Mouse (Mus musculus) activated CD4-positive, CD25-positive, alpha-beta regulatory T cell, adult 4 months (primary cell): ENCODE data around the gene Asic1. TPM values are rescaled to one million over a fixed set of nuclear protein-coding genes. Genes with fewer than 3 reads are reported as not detected.
"Not testable (repeated sequence)": the region's sequence is repeated elsewhere in the genome, so short reads cannot be mapped to it uniquely, and the experiment has no call there.

Experiments used
- ATAC-seq: one replicate; pipeline ENCODE4 v1.8.0; 2017
- polyA plus RNA-seq, 2 experiments: library from polyadenylated mRNA; unstranded; fragments of 100-300 nt; shearing (Covaris generic); gene quantifications; one replicate each; pipeline ENCODE4 v1.2.1; 2017

Asic1 gene
- polyA plus RNA-seq, 2 experiments from 2014 or later = 0.22 to 0.32 TPM

DNA sequence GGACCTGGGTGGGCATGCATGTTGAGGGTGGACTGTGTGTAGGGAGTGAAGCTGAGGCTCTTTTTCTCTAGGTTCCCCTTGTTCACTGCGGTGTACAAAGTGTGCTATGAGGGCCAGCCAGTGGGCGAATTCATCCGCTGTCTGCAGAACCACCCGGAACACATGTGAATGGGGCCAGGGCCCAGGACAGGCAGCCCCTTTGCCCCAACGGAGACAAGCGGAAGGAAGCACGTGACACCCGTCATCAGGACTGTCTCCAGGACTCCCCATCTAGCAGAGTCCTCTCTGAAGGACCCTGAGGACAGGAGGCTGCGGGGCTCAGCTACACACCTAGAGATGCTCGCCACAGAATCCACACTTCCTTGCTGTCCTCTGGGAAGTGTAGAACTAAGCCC is 52.9 kb downstream of the Asic1 start:
- no peak for ATAC-seq

DNA sequence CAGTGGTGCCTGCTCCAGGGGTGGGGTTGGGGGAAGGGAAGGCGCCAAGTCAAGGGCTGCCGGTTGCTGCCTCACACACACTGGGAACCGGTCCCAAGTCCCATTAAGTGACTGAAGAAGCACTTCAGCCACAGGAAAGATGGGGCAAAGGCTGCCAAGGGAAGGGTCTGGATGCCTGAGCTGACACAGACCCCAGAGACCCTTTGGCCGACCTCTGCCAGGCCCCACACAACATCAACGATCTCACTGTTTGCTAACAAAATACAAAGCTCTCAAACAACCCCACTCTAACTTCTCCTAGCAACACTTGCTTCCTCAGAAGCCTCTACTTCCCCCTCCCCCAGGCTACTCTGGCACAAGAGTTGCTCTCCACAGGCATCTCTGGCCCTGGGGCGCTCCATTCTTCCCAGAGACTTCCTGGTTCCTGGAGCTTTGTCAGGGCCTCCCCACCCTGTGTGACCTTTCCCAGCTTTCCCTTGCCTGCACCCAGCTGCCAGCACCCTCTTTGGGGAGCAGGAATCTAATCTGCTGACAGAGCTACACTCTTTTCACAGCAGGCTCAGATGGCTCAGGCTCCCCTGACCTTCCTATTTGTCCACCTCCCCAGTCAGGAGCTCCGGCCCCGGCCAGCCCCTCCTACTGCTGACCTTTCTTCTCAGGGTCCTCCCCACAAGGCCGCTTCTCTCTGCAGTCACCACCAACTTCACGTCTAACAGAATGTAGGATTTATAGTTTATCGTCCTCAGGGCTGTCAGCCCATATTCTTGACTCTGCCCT is 53.5 kb downstream of the Asic1 start:
- no peak for ATAC-seq

DNA sequence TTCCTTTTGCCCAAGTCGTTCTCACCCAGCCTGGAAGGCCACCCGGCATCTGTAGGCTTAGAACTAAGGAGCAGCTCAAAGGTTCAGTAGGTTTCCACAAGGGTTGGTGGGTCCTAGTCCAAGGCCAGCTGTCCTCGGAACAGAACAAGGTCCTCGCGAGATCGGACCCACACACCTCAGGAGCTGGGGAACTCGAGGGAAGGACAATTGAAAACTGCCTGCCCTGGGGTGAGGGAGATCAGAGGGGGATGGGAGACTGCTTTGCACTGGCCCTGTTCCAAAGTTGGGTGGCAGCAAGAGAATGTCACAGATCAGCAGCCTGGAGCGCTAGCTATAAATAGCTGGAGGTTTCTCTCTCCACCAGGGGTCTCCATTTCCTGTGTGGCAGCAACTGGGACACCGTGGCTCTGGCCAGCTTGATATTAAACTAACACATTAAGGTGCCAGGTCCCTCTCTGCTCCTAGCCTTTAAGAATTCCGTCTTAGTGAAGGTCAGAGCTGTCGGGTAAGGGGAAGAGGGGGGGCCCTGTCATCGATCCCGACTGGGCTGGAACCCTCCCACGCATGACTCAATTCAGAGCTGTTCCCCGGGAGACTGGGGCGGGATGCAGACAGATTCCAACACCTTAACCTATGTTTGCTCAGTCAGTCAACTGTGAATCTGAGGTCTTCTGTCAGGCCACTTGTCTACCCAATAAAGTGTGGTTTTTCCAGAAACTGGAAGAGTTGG is 54.3 kb downstream of the Asic1 start:
- no peak for ATAC-seq

DNA sequence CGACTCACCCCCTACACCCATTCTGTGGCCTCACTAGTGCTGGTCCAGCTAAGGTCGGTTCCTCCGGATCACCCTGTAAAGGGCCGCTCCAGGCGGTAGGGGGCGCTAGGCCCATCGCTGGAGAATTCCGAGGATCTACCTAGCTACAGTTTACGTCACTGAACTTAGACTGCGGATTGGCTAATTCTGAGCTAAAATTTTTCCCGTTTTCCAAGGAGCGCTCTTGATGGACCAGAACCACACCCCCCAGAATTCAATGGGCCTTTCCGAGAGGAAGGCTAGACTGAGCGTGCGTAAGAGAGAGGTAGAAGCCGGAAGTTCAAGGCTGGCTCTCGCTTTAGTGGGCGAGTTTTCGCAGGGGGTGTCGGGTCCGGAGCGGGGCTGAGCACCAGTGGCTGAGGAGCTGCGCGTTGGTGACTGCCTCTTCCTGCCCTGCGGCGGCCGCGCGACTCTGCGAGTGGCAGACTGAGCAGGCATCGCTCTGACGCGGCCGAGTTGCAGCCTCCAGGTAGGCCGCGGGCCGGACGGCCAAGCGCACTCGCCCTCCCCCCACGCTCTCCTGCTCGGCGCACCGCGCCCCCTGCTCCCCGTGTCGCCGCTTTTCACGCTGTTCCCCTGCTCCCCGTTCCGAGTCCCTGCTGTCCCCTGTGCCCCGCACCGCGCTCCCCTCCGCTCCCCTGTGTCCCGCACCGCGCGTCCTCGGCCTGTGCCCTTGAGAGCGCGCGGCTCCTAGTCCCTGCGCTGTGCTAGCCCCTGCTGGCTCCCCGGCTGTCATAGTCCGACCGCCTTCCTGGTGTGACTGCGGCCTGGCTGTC is 55.4 kb downstream of the Asic1 start, which contains the start of gene Cox14:
TSS of gene Cox14 (plus strand) at position 278 of the 815 bp plus-strand sequence.
- ATAC-seq = peak; percentile 89

DNA sequence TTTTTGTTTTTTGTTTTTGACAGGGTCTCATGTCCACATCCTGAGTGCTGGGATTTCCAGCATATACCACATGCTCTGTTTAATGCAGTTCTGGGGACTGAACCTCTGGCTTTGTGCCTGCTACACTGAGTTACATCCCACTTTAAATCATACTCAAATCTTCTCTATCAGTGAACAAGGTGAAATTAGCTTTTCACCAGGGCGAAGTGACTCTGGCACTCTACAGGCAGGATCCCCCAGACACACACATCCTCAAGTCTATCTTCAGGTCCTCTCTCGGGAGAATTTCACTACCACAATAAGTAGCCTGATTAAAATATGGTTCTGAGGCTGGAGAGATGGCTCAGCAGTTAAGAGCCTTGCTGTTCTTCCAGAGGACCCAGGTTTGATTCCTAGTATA is 56.4 kb downstream of the Asic1 start:
- ATAC-seq = no peak

DNA sequence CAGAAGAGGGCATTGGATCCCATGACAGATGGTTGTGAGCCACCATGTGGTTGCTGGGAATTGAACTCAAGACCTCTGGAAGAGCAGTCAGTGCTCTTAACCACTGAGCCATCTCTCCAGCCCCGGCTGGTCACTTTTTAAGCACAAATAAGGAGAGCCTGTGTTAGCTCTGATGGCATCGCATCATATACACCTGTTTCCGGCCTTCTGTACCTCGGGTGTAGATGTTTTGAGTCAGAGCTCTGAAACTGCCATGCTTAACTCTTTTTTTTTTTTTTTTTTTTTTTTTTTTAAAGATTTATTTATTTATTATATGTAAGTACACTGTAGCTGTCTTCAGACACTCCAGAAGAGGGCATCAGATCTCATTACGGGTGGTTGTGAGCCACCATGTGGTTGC is 56.9 kb downstream of the Asic1 start:
- not testable (repeated sequence) for ATAC-seq

DNA sequence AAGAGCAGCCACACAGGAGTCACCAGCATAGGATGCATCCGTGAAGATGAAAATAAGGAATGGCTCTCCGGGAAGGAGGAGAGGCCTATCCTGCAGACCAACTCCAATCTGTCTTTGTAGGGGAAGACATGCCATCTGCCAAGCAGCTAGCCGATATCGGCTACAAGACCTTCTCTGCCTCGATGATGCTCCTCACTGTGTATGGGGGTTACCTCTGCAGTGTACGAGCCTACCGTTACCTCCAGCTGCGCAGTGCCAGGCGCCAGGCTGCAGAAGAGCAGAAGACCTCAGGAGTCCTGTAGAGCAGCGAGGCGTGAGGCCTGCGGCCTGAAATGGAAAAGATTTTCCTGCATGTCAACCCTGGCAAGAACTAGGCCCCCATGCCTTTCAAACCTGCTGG is 57.4 kb downstream of the Asic1 start:
- no peak for ATAC-seq

DNA sequence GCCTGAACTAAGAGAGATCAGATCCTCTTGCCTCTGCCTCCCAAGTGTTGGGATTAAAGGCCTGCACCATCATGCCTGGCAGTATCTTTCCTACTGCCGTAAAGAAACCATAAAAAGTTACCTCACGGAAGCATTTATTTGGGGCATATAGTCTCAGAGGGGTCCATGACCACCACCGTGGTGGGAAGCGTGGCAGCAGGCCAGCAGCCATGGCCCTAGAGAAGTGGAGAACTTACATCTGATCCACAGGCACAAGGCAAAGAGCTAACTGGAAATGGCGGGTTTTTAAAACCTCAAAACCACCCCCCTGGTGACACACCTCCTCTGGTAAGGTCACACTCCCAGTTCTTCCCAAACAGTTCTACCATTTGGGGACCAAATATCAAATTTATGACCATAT is 58.0 kb downstream of the Asic1 start:
- ATAC-seq = no peak

DNA sequence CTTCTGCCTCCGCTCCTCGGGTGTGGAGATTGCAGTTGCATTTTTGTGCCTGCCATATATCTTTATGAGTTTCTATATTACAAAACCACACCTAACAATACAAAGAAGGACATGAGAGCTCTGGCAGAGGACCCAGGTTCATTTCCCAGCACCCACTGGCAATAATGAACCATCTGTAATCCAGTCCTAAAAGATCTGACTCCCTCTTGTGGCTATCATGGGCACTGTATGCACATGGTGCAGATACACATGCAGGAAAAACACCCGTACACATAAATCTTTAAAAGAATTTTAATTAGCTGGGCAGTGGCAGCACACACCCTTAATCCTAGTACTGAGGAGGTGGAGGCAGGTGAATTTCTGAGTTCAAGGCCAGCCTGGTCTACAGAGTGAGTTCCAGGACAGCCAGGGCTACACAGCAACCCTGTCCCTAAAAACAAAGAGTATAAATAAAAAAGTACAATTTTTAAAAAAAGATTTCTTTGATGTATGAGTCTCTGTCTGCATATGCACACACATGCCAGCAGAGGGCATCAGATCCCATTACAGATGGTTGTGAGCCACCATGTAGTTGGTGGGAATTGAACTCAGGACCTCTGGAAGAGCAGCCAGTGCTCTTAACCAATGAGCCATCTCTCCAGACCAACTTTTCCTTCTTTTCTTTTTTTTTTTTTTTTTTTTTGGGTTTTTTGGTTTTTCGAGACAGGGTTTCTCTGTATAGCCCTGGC is 59.1 kb downstream of the Asic1 start:
- no peak for ATAC-seq

DNA sequence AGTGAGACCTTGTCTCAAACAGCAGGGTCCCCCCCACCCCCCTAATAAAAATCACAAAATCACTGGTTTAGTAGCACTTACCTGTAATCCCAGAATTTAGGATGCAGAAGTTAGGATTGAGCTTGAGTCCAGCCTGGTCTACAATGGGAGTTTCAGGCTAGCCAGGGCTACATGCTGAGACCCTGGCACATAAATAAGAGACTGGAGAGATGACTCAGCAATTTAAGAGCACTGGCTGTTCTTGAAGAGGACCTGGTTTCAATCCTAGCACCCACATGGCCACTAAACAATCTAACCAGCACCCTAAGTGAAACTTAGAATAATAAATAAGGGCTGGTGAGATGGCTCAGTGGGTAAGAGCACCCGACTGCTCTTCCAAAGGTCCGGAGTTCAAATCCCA is 61.0 kb downstream of the Asic1 start:
- ATAC-seq = no peak

DNA sequence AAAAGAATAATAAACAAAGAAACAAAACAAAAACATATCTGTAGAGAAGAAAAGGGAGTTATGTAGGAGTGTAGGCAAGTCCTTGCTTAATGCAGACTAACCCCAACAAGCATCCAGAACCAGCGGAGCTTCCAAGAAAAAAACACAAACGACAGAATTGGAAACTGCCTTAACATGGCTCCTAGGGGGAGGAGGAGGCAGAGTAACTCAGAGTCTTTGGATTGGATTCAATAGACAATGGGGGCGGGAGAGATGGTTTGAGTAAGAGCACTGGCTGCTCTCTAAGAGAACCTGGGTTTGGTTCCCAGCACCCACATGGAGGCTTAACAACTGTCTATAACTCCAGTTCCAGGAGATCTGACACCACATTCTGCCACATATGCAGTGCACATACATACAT is 61.5 kb downstream of the Asic1 start:
- no peak for ATAC-seq

DNA sequence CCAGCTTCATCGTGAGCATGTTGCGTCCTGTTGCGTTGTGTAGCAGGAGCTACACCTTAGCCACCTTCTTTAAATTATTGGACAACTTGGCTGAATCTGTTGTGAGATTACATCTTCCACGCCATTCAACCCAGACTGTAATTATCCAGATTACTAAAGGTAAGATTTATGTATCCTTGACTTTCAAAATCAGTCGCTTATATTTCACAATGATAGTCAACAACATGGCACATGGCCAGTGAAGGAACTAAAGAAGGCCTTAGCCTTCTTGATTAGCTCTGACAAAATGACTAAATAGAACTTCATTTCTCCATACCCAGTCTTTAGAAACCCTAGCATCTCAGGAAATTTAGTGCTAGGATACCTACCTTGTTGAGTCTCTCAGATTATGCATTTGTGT is 63.0 kb downstream of the Asic1 start:
- ATAC-seq = no peak

DNA sequence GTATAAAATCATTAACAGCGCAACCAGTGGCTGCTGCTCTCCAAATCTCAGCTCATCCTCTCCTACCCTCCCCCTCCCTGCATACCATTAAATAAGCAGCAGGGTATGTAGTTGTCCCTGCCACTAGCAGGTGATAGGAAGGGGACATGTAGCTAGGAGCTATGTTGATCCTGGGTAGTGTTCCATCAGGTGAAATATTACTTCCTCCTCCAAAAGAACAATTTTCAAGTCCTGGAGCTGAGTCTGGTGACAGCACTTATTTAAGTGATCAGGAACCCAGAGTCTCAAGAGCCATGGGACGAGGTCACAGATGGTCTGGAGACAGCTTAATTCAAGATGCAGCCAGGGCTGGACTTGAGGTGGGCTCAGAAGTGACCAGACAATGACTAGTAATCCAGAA is 65.5 kb downstream of the Asic1 start:
- no peak for ATAC-seq

DNA sequence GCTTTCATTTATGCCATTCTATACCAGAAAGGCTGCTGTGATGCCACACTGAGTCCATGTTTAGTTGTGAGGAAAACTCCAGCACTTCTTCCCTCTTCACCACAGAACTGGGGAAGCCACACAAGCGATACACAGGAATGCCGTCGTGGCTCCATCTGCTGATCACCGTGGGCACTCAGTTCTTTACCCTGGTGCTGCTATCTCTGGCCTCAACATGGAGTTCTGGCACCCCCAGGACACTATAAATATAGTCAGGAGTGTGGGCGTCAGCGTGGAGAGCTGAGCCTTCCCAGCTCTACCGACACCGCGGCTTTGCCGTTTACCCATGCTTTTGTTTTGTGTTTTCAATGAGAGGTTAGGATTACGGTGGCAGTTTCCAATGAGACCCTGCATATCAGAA is 66.5 kb downstream of the Asic1 start:
- ATAC-seq = no peak

DNA sequence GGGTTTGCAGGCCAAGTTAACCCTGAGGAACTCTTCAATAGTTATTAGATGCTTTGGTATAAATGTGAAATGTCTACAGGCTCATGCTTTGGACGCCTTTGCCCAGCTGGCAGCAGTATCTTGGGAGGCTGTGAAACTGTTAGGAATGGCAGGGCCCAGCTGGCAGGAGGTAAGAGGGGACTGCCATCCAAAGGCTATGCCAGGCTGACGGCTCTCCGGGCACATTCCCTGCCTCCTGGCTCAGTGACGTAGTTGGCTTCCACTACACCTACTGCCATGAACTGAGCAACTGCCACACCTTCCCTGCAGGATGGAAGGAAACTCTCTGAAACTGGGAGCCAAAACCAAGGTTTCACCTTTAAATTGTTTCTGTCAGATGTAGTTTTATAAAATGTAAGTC is 70.1 kb downstream of the Asic1 start:
- no peak for ATAC-seq

Other genes starting within 250 kb of the Asic1 start
- 1 to 10 TPM in 1 of 2 experiments, under 1 TPM in 1; 0.76 to 1.2 TPM for gene Nckap5l, start 212.6 kb upstream of the Asic1 start, polyA plus RNA-seq
- 10 to 100 TPM; 23.3 to 23.5 TPM for gene Bcdin3d, start 195.6 kb upstream of the Asic1 start, polyA plus RNA-seq
- under 1 TPM in 1 of 2 experiments, not detected in 1; 0.07 TPM for gene Faim2, start 142.2 kb upstream of the Asic1 start, polyA plus RNA-seq
- not detected for gene Aqp2, start 91.3 kb upstream of the Asic1 start, polyA plus RNA-seq
- gene Aqp5, start 79.6 kb upstream of the Asic1 start, polyA plus RNA-seq = not detected
- not detected for gene Aqp6, start 69.0 kb upstream of the Asic1 start, polyA plus RNA-seq
- 10 to 100 TPM; 33.2 to 33.3 TPM for gene Racgap1, start 18.7 kb upstream of the Asic1 start, polyA plus RNA-seq
- gene Smarcd1, start 31.8 kb downstream of the Asic1 start, polyA plus RNA-seq = 10 to 100 TPM in 1 of 2 experiments, 1 to 10 TPM in 1; 8.6 to 10.8 TPM
- not detected for gene Gm17349, start 35.1 kb downstream of the Asic1 start, polyA plus RNA-seq
- gene Gpd1, start 47.1 kb downstream of the Asic1 start, polyA plus RNA-seq = under 1 TPM; 0.16 to 0.60 TPM
- 100 to 1,000 TPM; 152 to 189 TPM for gene Cox14, start 55.2 kb downstream of the Asic1 start, polyA plus RNA-seq
- 10 to 100 TPM; 63.5 to 71.6 TPM for gene Cers5, start 102.5 kb downstream of the Asic1 start, polyA plus RNA-seq
- under 1 TPM; 0.89 to 0.93 TPM for gene Lima1, start 205.1 kb downstream of the Asic1 start, polyA plus RNA-seq